Mouse (Mus musculus): ENCODE measurements around the gene Stk10.

Stk10 gene

DNA sequence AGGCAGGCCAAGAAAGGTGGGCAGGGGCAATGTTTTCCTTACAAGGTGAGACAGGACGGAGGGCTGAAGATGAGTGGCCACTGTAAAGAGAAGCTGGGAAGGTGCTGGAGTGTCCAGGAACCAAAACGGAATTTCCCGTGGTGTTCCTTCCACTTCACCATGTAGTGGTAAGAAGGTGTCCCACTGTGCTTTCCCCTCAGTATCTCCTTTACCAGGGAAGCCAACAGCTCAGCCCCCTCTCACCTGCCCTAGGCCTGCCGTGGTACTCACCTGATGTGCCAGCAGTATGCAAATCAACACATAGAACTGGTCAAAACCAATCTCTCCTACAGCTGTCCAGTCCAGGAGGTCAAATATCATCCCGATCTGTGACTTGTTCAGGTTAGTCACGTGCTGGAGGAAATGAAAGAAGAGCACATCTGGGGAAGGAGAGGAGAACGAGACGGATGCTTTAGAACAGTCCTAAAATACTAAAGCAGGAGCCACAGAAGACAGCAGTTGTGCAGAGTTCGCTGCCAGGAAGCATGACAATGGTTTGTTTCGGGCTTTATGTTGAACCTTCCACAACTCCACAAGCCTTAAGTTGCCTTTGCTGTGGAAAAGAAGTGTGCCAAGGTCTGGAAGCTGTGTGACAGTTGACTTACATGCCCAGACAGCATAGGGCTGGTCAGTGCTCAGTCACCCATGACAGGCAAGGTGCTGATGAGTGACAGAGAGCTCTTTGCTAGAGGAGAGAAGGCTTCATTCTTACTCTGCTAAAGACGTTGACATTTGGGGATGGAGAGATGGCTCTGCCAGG lies 8.8 kb upstream of the Stk10 start:
- in situ Hi-C loops (cut with MboI, MseI) = no loop called here

DNA sequence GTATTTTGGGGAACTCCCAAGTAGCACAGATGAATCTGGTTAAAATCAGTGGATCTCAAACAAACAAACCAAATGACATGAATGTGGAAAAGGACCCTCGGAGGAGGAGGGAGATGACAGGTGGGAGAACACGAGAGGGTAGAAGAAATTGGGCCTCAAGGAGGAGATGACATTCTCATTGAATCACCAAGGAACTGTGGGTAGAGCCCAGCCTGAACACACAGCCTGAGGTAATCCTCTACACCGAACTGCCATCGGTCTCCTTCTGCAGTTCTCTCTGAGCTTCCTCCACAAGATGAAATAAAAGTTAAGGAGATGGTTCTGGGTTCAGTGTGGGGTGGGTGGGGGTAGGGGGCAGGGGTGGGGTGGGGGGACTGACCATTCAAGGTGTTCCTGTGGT lies 6.1 kb upstream of the Stk10 start:
- in situ Hi-C loops (cut with MboI, MseI) = no loop called here

DNA sequence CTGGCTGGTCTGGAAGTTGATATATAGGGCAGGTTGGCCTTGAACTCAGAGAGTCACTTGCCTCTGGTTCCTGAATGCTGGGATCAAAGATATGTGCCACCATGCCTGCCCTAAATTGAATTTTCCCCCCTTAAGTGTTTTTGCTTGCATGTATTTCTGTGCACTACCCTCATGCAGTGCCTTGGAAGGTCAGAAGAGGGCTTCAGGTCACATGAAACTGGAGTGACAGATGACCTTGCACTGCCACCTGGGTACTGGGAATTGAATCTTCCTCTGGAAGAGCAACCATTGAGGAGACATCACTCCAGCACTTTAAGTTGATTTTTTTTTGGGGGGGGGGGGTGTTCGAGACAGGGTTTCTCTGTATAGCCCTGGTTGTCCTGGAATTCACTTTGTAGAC lies 3.0 kb upstream of the Stk10 start:
- in situ Hi-C loops (cut with MboI, MseI) = loop anchor here (5.0 kb wide), 1 partner anchor 47 kb away; no protein-coding TSS in a partner anchor

DNA sequence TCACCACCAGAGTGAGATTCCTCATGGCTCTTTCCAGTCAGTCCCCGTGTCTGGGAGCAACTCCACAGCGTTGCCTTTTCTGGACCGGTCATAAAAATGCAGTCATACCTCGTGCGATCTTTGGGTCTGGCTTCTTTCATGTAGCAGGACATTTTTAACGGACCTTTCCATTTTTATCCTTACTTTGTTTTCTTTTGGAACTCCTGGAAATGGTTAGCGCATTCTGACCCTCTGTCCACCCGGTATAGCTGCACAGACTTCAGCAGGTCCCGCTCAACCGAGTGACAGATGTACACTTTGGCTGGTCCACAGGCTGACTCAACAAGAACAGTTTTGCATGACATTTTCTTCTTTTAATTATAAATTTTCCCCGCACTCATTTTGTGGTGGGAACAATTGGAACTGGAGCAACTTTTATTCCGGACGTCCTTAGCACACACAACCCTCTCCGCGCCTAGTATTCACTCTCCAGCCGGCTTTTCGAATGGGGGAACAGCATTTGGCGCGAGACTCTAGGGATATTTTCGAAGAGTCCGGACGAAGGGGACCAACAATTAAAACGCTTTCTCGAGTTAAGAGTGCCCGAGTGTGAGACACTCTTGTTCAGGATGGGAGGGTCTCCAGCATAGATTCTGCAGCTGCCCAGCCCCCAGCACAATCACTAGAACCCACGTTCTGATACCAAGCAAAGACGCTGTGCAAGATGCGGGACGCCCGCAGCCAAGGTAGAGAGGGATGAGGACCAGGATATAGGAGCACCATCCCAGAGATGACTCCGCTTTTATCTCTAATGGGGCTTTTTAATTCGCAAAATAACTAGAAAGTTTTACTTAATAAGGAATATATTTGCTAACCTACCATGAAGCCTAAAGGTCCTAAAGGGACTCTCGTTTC lies 987 bp upstream of the Stk10 start, which contains the start of gene Efcab9:
Efcab9 (minus strand) TSS at position 211 of the 894 bp plus-strand sequence.
- in situ Hi-C loops (cut with MboI, MseI) = loop anchor here (5.0 kb wide), 1 partner anchor 45 kb away; no protein-coding TSS in a partner anchor

DNA sequence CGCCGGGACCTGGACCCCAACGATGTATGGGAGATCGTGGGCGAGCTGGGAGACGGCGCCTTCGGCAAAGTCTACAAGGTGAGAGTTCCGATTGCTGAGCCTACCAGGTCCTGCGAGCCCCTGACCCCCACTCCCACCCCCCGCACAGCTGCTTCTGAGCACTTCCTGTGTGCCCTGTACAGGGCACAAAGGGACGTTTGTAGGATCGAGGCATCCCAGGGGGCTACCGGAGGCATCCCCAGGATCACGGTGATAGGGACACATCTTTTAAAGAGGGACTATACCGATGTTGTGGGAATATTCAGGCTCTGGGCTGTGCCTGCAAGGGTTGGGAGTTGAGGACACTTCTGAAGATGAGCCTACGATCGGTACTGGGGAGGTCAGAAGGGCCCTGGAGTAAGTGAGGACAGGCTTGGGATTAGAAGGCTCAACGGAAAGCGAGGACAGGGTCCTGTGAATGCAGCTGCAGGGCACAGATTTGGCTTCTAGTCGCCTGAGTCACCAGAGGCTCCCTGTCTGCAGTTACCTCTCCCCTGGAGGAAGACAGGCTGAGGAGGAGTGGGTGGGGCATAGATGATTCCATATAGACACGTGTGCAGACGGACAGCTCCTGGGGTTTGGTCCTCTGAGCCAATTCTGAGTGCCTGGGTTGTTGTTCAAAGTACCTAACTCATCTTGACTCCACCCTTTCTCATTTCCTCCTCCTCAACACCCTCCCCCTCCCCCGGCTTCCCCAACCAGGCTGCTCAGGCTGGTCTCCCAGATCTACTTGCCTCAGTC lies 567 bp downstream of the Stk10 start:
- in situ Hi-C loops (cut with MboI, MseI) = loop anchor here (5.0 kb wide), 1 partner anchor 44 kb away; no protein-coding TSS in a partner anchor

DNA sequence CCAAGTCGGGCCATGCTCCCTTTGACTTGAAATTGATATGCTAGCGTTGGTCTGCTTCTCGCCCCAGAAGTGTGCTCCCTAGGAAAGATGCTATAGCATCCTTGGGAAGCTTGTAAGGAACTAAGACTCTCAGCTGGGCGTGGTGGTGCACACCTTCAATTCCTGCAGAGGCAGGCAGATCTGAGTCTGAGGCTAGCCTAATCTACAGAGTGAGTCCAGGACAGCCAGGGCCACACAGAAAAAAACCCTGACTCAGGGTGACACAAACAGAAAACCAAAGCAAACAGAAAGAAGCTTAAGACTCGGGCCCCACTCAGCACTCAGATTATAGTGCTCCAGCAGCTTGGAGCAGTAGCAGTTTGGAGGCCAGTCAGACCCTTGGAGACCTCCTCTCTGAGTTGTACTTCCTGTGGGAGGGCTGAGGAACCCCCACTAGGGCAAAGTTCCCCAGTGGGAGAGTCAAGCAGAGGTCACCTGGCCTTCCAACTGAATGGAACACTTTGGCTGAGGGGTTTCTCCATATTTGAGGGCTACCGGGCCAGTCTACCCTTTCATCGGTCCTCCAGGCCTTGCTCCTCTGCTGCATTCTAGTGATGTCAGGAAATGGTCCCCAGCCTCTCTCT lies 1.5 kb downstream of the Stk10 start:
- in situ Hi-C loops (cut with MboI, MseI) = loop anchor here (5.0 kb wide), 1 partner anchor 43 kb away; no protein-coding TSS in a partner anchor

DNA sequence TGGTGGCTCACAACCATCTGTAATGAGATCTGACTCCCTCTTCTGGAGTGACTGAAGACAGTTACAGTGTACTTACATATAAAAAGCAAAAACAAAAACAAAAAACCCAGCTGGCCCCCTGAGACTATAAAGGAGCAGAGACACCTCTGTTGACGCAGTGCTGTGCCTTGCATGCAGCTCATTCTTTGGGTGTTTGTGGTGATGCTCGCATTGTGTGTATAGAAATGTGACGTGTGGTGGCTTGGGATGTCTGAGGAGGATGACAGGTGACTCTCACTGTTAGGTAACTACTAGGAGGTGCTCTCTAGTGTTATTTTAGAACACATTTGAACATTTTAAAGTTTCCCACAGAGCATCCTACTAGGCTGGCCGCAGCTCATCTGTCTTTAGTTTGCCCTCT lies 2.5 kb downstream of the Stk10 start:
- in situ Hi-C loops (cut with MboI, MseI) = no loop called here

DNA sequence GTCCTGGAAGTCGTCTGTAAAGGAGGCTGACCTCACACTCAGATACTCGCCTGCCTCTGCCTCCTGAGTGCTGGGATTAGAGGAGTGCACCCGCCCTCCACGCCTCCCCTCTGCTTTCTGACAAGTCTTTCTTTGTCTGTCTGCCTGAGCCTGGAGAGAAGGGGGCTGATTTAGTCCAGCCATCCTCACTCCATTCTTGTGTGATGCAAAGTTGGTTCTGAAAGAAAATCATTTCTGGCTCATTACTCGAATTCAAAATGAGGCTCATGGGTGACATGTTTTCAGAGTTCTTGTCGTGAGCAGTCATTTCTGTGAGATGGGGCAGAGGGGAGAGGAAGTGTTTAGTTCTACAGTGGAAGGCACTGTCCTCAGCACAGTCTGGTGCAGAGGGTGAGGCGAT lies 3.8 kb downstream of the Stk10 start:
- in situ Hi-C loops (cut with MboI, MseI) = no loop called here

DNA sequence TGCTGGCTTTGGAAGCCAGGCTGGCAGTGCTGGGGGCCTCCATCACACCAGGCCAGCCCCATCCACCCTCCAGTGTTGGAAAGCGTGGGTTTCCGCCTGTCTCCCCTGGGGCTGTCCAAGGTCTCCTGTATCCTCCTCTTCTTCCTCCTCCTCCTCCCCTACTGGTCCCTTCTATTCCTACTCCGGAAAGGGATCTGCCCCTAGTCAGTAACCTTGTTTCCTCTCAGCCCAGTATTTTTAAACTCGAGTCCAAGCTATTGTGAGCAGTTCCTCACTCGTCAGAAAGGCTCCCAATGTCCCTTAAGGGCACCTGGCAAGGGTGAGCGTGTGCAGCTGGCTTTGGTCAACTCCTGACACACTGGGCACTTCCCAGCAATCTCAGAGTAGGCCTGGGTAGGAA lies 5.3 kb downstream of the Stk10 start:
- in situ Hi-C loops (cut with MboI, MseI) = no loop called here

DNA sequence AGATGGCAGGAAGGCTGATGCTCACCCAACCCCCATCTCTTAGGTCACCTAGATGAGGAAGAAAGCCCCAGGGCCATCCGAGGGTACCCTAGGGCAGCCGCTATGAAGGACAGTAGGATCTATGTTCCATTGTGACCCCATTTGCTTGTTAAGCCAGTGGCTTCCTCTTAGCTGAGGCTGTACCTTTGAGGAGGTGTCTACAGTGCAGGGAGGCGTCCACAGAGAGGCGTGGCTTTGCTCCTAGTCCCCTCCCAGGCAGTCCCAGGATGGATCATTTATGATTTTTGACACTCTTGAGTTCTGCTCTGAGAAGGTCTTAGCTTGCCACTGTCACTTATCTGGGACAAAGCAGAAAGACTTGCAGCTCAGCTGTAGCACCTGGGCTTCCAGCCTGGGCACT lies 5.7 kb downstream of the Stk10 start:
- in situ Hi-C loops (cut with MboI, MseI) = no loop called here

DNA sequence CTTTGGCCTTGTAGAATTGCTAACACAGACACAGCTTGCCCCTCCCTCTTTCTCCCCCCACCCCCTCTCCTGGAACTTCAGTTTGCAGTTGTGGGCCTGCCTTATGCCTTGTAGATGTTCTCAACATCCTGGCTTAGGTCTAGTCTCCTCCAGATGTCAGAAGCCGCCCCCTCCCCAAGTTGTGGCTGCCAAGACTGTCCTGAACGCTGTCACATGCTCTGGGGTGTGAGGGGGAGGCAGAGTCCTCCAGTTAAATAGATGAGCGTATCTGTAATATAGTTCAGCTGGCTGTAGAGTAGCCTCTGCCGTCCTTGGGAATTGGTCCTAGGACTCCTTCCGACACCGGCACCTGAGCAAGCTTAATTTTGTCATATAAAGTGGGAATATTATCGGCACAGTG lies 6.6 kb downstream of the Stk10 start:
- in situ Hi-C loops (cut with MboI, MseI) = no loop called here

DNA sequence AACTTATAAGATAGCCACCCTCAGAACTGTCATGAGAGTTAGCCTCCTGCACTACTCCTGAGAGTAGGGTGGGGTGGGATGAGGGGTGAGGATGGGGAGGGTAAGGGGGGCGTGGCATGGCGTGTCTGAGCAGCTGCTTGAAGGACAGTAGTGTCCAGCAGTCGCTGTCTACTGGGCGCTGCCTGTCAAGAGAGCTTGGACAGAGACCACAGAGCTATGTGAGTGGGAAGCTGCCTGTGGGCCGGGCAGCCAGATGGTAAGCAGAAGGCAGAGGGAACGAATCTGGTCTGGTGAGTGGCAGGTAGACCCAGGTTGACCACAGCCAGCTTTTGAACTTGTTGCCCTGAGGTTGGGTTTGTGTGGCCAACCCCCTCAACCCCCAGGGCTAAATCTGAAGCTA lies 7.4 kb downstream of the Stk10 start:
- in situ Hi-C loops (cut with MboI, MseI) = no loop called here

DNA sequence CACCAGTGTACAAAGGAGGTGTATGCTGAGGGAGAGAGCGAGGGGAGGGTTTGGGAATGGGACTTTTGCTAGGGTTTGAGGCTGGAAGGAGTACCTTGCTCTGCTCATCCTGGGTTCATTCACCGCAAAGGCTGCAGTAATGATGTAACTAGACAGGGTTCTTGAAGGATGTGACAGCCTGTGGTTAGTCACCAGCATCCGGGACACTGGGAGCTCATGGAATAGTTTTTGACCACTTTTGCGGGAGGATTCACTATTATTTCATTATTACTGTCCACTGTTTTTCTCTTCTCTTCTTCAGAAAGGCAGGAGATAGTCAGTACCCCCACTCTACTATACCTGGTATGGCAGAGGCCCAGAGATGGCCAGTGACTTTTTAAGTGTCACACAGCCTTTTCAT lies 9.1 kb downstream of the Stk10 start:
- in situ Hi-C loops (cut with MboI, MseI) = no loop called here

DNA sequence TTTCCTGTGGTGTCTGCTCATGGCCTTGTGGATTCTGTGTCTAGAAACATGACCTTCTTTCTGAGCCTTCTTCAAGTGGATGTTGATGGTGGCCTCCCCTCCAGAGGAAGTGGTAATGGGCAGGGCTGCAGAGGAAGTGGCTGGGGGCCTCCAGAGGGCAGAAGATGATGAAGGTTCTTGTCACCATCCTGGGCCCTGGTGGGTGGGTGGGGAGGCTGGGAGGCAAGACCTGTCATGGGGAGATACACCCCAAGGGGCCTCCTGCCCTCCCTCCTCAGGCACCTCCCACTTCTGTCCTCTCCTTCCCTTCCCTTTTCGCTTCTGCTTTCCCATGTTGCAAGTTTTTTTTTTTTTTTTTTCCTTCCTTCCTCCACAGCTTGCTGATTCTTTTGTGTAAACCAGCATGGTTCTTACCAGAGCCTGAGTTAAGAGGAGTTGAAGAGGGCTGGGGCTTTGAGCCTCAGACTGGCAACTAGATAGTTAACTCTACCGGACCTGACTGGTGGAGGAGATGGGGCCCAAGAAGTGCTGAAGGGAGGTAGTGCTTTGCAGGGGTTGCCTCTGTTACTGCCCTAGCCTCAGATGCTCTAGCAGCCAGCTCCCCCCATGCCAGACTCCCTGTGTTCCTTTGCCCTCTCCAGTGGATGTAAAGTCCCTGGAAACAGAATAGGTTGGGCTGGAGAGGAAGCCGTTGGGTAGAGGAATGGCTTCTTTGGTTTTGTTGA lies 9.7 kb downstream of the Stk10 start:
- in situ Hi-C loops (cut with MboI, MseI) = no loop called here

DNA sequence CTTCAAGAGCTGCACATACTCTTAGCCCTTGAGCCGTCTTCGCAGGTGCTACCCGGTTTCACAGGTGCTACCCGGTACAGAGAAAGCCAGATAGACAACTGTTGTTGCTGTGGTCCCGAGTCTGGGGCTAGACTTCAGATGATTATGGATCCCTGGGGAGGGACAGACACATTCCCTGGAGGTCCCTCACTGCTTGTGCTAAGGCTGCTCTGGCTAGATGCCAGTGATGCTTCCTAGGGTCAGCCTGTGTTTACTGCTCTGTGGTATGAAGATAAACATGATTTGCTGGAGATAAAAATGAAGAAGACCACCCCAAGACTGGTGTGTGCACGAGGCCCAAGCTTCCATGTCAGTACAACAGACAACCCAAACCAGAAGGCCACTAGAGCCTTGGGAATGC lies 10.9 kb downstream of the Stk10 start:
- in situ Hi-C loops (cut with MboI, MseI) = no loop called here

DNA sequence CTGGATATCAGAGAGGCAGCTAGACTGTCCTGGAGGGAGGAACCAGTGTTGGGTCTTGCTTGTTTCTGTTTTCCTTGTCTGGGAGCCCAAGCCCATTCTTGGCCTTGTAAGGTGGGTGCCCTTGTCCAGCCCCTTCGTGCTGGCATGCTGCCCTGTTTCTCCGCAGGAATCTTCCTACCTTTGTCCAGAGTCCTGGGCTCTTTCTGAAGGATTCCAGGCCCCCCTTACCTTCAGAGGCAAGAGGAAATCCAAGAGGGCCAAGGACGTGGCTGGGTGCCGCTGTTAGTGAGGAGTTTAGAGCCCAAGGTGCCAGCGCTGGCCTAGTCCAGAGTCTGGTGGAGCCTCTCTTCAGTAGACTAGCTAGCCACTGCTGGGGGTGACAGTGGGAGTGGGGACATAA lies 11.4 kb downstream of the Stk10 start:
- in situ Hi-C loops (cut with MboI, MseI) = no loop called here

DNA sequence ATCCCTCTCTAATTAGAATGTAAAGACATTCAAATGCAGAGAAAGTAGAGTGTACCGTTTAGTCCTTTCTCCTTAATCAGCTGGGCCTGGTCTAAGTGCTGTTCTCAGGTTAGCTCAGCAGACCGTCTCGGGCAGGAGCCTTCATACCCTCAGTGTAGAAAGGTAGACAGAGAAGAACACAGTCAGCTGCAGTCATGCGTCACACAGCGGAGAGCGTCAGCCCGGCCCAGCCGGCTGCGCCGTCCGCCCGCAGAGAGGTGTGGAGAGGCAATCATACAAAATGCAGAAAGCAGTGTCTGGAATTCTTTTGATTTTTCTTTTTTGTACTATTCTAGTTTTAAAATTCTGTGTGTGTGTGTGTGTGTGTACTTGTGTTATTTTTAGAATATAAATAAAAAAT lies 12.5 kb downstream of the Stk10 start:
- in situ Hi-C loops (cut with MboI, MseI) = loop anchor here (5.0 kb wide), 1 partner anchor 338 kb away; the partner anchor contains the start of gene Snrnp25

DNA sequence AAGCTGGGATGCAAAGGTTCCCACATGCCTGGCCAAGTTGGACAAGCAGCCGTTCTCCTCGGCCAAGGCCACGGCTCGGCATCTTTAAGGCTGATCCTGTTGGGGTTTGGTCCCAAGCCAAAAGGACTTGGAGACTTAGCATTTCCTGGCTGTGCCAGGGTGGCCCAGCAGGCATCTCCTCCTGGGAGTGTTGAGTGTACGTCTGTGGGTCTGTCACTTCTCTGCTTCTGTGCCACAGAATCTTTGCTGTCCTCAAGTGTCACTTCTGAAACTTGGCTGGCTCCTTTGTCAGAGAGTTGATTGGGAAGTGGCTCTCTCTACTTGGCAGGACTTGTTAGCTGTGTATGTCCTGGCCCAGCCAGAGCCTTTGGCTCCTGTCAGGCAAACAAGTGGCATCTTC lies 13.4 kb downstream of the Stk10 start:
- in situ Hi-C loops (cut with MboI, MseI) = loop anchor here (5.0 kb wide), 1 partner anchor 339 kb away; the partner anchor contains the start of gene Snrnp25

DNA sequence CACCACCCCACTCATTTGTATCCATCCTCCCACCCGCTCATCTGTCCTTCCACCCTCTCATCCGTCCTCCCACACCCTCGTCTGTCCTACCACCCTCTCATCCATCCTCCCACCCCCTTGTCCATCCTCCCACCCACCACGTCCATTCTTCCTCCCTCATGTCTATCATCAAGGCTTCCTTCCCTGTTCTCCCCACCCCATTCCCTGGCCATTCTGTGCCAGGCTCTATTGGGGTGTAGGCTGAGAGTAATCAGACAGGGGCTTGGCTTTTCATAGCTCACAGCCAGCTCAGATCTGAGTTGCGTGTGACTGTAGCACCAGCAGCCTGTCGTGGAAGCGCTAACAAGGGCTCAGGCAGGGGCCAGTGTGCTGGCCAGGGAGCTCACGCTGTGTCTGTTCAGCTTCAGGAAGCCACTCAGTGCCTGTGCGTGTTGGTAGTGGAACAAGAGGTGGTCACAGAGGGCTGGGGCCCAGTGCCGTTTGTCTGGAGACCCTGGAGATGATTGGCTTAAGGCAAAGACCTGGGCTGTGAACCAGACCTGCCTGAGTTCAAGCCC lies 14.4 kb downstream of the Stk10 start:
- in situ Hi-C loops (cut with MboI, MseI) = loop anchor here (5.0 kb wide), 1 partner anchor 340 kb away; the partner anchor contains the start of gene Snrnp25

DNA sequence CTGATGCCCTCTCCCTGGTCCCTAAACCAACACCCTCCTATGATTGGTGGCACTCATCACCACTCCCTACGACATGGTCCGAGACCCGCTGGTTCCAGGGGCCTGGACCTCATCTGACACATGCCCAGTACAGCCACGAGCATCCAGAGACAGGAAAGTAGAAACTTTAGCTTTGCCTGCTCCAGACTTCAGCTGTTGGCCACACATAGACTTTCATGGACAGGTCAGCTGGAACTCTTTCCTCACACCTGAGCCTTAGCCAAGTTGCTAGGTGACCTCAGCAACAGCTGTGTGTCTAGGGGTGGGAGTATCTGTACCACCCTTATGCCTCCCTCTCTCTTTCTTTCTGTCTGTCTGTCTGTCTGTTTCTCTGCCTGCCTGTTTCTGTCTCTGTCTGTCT lies 15.1 kb downstream of the Stk10 start:
- in situ Hi-C loops (cut with MboI, MseI) = loop anchor here (5.0 kb wide), 1 partner anchor 341 kb away; the partner anchor contains the start of gene Snrnp25
